Mouse (Mus musculus): ENCODE results near the gene Rab8a. TPM values are rescaled to one million over a fixed set of nuclear protein-coding genes. Genes with fewer than 3 reads are reported as not detected.

Gene Rab8a
- polyA plus RNA-seq, 1 experiment from 2014 or later: 116 TPM

GRCm38 (mm10) chr8:72133507-72133906 is 27.5 kb upstream of the Rab8a start:
- Histone ChIP-seq H3K9ac (no peak overlapping the region), H3K9me3 (replicated peaks) (no peaks in the 10 kb centered on the region), H3K36me3 (peaks cover 3% of the 10 kb centered on the region), H3K4me2 (replicated peaks) (no peak overlapping the region), H3K4me1 (peaks cover 21% of the 10 kb centered on the region), H3K27ac (replicated peaks) (no peak overlapping the region), H3K27me3 (no peaks in the 10 kb centered on the region), H3K4me3 (replicated peaks) (no peak overlapping the region)
- no peak for ATAC-seq (ENCODE audit: insufficient number of reproducible peaks, low FRiP score, low TSS enrichment, low read depth)
- 58% methylated on average over 1 of the region's 1 CpGs for WGBS

DNA sequence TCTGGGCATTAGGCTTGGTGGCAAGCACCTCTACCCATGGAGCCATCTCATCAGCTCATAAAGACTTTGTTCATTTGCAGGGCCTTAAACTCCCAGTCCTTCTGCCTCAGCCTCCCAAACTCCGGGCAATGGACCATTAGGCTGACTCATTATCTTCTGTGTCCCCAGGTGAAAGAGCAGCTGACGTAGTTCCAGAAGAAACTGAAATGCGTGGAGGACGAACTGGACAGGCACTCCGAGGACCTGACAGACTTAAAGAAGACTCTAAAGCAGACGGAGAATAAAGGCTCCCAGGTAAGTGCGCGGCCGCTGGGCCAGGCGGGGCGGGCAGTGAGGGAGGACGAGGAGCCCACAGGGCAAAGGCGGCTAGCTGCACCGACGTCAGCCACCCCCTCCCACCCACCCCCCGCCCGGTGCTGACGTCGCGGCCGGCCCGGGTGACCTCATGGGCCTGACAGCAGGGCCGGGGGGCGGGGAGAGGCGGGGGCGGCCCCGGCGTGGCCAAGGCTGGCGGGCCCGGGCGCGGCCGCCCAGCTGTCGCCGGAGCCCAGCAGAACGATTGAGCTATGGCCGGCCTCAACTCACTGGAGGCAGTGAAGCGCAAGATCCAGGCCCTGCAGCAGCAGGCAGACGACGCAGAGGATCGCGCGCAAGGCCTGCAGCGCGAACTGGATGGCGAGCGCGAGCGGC is 26.1 kb upstream of the Rab8a start, which contains the start of gene Tpm4:
Gene Tpm4 (plus strand): TSS at position 220 of the 690 bp plus-strand sequence.
- peaks cover 21% of the 10 kb centered on the region for H3K4me1 ChIP-seq
- peak within 1 kb of the TSS; percentile 95 for H3K9ac ChIP-seq
- peak; percentile 85 for ATAC-seq (ENCODE audit: insufficient number of reproducible peaks, low FRiP score, low TSS enrichment, low read depth)
- peak within 1 kb of the TSS; percentile 89 for H3K4me3 ChIP-seq (replicated peaks)
- H3K9me3 ChIP-seq (replicated peaks): no peaks in the 10 kb centered on the region
- under 1% methylated on average over 47 of the region's 49 CpGs for WGBS
- peaks cover 17% of the 10 kb centered on the region for H3K36me3 ChIP-seq
- H3K27me3 ChIP-seq: no peaks in the 10 kb centered on the region
- peak within 1 kb of the TSS; percentile 66 for H3K4me2 ChIP-seq (replicated peaks)
- H3K27ac ChIP-seq (replicated peaks): peak within 1 kb of the TSS; percentile 99

DNA sequence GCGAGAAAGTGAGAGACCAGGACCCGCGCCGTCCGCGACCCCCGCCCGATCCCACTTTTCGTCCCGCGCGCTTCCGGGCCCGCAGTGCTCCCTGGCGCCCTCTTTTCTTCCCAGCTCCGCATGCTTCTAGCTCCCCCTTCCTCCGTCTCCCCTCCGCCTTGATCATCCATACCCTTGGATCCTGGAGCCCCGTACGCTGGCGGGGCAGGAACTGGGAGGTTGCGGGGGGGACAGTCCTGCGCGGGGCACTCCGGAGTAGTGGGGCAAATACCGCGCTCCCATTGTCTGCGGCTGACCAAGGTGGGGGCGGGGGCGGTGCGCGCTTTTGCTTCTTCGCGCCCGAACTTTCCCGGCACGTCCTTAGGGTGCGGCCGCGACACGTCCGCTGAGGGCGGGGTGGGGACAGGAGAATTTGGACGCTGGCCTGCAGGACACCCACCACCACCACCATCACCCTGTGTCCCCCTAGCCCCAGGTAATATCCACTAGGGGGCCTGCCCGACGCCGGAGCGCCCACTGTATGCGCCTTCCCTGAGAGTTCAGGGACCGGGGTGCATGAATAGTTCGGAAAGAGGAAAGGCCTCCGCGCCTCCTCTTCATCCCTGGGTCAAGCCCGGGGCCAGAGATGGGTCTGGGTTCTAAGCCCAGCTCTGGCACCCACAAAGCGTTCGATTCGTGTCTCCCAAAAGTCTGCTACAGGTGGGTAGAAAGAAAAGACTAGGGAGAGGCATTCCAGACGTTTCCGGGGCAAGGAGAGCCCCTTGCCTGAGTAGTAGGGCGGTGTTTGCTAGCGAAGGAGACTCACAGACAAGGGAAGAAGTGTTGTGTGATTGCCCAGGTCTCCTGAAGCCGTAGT is 25.3 kb upstream of the Rab8a start:
- Histone ChIP-seq H3K4me2 (replicated peaks) (peak overlapping the region; percentile 66), H3K9me3 (replicated peaks) (no peaks in the 10 kb centered on the region), H3K27ac (replicated peaks) (peak overlapping the region; percentile 99), H3K4me3 (replicated peaks) (peak overlapping the region; percentile 89), H3K36me3 (peaks cover 24% of the 10 kb centered on the region), H3K9ac (peak overlapping the region; percentile 95), H3K4me1 (peaks cover 21% of the 10 kb centered on the region), H3K27me3 (no peaks in the 10 kb centered on the region)
- ATAC-seq (ENCODE audit: insufficient number of reproducible peaks, low FRiP score, low TSS enrichment, low read depth): peak; percentile 67
- under 1% methylated on average over 62 of the region's 62 CpGs for WGBS

GRCm38 (mm10) chr8:72136302-72136978 is 24.6 kb upstream of the Rab8a start:
- H3K36me3 ChIP-seq: peaks cover 30% of the 10 kb centered on the region
- peaks cover 21% of the 10 kb centered on the region for H3K4me1 ChIP-seq
- under 1% methylated on average over 18 of the region's 18 CpGs for whole genome bisulfite sequencing
- H3K4me3 ChIP-seq (replicated peaks): peak overlapping the region; percentile 89
- H3K4me2 ChIP-seq (replicated peaks): peak overlapping the region; percentile 66
- peak; percentile 76 for ATAC-seq (ENCODE audit: insufficient number of reproducible peaks, low FRiP score, low TSS enrichment, low read depth)
- H3K9me3 ChIP-seq (replicated peaks): no peaks in the 10 kb centered on the region
- peak overlapping the region; percentile 95 for H3K9ac ChIP-seq
- no peaks in the 10 kb centered on the region for H3K27me3 ChIP-seq
- peak overlapping the region; percentile 99 for H3K27ac ChIP-seq (replicated peaks)

- H3K9ac ChIP-seq: no peak overlapping the region
- peak overlapping the region; percentile 66 for H3K4me2 ChIP-seq (replicated peaks)
- H3K27me3 ChIP-seq: no peaks in the 10 kb centered on the region
- peak overlapping the region; percentile 99 for H3K27ac ChIP-seq (replicated peaks)
- peaks cover 40% of the 10 kb centered on the region for H3K36me3 ChIP-seq
- no peak for ATAC-seq (ENCODE audit: insufficient number of reproducible peaks, low FRiP score, low TSS enrichment, low read depth)
- peaks cover 21% of the 10 kb centered on the region for H3K4me1 ChIP-seq
- WGBS: 78% methylated on average over 2 of the region's 2 CpGs
- H3K4me3 ChIP-seq (replicated peaks): peak overlapping the region; percentile 89; the same call in 1 of the 2 replicates
- H3K9me3 ChIP-seq (replicated peaks): no peaks in the 10 kb centered on the region
Observed at GRCm38 (mm10) chr8:72137431-72137830, 23.6 kb upstream of the Rab8a start.

DNA sequence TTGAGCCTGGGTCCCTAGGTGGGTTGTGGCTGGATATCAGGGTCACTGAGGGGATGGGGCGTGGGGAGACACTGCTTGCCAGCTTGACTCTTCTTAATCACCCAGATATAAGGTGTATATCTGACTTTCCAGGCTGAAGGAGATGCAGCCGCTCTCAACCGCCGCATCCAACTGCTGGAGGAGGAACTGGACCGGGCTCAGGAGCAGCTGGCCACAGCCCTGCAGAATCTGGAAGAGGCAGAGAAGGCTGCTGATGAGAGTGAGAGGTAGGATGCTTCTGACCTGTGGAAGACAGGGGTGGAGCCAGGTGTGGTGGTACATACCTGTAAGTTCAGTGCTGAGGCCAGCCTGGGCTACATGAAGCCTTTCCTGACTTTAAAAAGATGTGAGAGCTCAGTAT is 22.5 kb upstream of the Rab8a start:
- peaks cover 50% of the 10 kb centered on the region for H3K36me3 ChIP-seq
- H3K4me1 ChIP-seq: peaks cover 21% of the 10 kb centered on the region
- no peak overlapping the region for H3K4me3 ChIP-seq (replicated peaks)
- H3K27ac ChIP-seq (replicated peaks): no peak overlapping the region
- 96% methylated on average over 5 of the region's 5 CpGs for WGBS
- H3K27me3 ChIP-seq: no peaks in the 10 kb centered on the region
- no peak overlapping the region for H3K4me2 ChIP-seq (replicated peaks)
- no peak for ATAC-seq (ENCODE audit: insufficient number of reproducible peaks, low FRiP score, low TSS enrichment, low read depth)
- H3K9me3 ChIP-seq (replicated peaks): no peaks in the 10 kb centered on the region
- no peak overlapping the region for H3K9ac ChIP-seq

DNA sequence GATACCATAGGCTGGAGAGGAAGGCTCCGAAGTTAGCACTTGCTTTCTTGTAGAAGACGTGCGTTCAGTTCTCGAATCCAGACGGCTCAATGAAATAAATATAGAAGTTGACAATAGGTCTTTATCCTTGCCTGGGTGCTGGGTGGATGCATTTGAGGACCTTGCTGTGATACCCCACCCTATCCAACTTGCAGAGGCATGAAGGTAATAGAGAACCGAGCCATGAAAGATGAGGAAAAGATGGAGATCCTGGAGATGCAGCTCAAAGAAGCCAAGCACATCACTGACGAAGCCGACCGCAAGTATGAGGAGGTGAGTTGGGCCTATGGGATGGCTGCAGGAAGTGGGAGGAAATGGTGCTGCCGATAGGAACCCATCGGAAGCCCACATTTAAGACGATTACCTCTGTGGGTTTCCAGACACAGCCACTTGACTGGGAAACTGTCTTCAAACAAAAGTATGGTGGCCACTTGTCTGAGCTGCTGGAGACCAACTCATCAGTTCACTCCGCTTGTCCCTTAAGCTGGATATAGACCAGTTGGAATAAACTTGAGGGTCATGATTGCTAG is 17.7 kb upstream of the Rab8a start:
- no peak overlapping the region for H3K4me3 ChIP-seq (replicated peaks)
- 89% methylated on average over 13 of the region's 13 CpGs for WGBS
- H3K4me2 ChIP-seq (replicated peaks): no peak overlapping the region
- H3K36me3 ChIP-seq: peaks cover 97% of the 10 kb centered on the region
- H3K4me1 ChIP-seq: no peaks in the 10 kb centered on the region
- no peaks in the 10 kb centered on the region for H3K27me3 ChIP-seq
- no peak overlapping the region for H3K27ac ChIP-seq (replicated peaks)
- no peak for ATAC-seq (ENCODE audit: insufficient number of reproducible peaks, low FRiP score, low TSS enrichment, low read depth)
- no peaks in the 10 kb centered on the region for H3K9me3 ChIP-seq (replicated peaks)
- H3K9ac ChIP-seq: no peak overlapping the region

DNA sequence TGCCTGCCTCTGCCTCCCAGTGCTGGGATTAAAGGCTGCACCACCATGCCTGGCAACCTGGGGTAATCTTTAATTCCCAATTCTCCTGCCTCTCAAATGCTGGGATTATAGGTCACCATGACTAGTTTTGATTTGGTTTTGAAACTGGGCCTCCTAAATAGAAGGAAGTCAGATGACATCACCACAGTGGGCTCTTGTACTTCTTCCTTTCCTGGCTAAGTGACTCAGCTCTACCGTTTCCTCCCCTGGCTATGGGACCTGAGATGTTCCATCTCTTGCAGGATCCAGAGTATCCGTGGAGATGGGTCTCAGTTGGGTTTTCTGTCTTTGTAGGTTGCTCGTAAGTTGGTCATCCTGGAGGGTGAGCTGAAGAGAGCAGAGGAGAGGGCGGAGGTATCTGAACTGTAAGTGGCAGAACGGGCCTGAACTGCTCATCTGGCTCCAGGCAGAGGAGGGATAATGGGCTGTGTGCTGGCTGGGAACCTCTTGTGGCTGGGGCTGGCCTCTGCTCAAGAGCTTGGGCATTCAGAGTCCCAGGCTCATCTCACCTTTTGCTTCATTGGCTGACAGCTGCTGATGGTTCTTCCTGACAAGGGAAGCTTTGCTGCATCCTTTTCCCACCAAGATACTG is 16.5 kb upstream of the Rab8a start:
- no peaks in the 10 kb centered on the region for H3K9me3 ChIP-seq (replicated peaks)
- ATAC-seq (ENCODE audit: insufficient number of reproducible peaks, low FRiP score, low TSS enrichment, low read depth): no peak
- no peak overlapping the region for H3K4me3 ChIP-seq (replicated peaks)
- no peaks in the 10 kb centered on the region for H3K27me3 ChIP-seq
- no peak overlapping the region for H3K9ac ChIP-seq
- no peaks in the 10 kb centered on the region for H3K4me1 ChIP-seq
- 83% methylated on average over 5 of the region's 5 CpGs for WGBS
- no peak overlapping the region for H3K27ac ChIP-seq (replicated peaks)
- no peak overlapping the region for H3K4me2 ChIP-seq (replicated peaks)
- peaks cover 94% of the 10 kb centered on the region for H3K36me3 ChIP-seq

DNA sequence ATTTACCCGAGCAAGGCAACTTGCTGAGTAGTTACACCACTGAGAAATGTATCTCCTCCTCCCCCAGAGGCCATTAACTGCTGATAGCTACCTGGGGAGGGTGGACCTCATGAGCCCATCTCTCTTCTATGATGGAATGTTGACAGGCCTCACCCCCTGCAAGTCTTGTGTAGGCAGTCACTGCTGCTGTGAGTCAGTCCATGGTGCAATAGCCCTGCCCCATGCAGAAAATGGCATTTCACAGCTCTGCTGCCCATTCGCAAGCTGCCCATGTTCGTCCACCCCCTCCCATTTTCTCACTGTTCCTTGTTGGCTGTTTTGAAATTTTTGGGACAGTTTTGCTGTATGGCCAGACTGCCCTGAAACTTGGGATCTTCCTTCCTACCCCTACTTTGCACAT is 15.5 kb upstream of the Rab8a start:
- no peak overlapping the region for H3K27ac ChIP-seq (replicated peaks)
- no peaks in the 10 kb centered on the region for H3K4me1 ChIP-seq
- no peaks in the 10 kb centered on the region for H3K27me3 ChIP-seq
- no peak overlapping the region for H3K9ac ChIP-seq
- H3K36me3 ChIP-seq: peaks cover 93% of the 10 kb centered on the region
- H3K4me2 ChIP-seq (replicated peaks): no peak overlapping the region
- no peak overlapping the region for H3K4me3 ChIP-seq (replicated peaks)
- no peaks in the 10 kb centered on the region for H3K9me3 ChIP-seq (replicated peaks)
- no peak for ATAC-seq (ENCODE audit: insufficient number of reproducible peaks, low FRiP score, low TSS enrichment, low read depth)
- WGBS: 82% methylated on average over 3 of the region's 3 CpGs

GRCm38 (mm10) chr8:72146056-72146455 is 14.9 kb upstream of the Rab8a start:
- H3K4me1 ChIP-seq: no peaks in the 10 kb centered on the region
- peaks cover 94% of the 10 kb centered on the region for H3K36me3 ChIP-seq
- no peak overlapping the region for H3K4me3 ChIP-seq (replicated peaks)
- no peaks in the 10 kb centered on the region for H3K27me3 ChIP-seq
- no peak for ATAC-seq (ENCODE audit: insufficient number of reproducible peaks, low FRiP score, low TSS enrichment, low read depth)
- no peak overlapping the region for H3K9ac ChIP-seq
- no peaks in the 10 kb centered on the region for H3K9me3 ChIP-seq (replicated peaks)
- H3K27ac ChIP-seq (replicated peaks): no peak overlapping the region
- H3K4me2 ChIP-seq (replicated peaks): no peak overlapping the region
- 100% methylated on average over 1 of the region's 1 CpGs for WGBS
